In the genomic region with DNA sequence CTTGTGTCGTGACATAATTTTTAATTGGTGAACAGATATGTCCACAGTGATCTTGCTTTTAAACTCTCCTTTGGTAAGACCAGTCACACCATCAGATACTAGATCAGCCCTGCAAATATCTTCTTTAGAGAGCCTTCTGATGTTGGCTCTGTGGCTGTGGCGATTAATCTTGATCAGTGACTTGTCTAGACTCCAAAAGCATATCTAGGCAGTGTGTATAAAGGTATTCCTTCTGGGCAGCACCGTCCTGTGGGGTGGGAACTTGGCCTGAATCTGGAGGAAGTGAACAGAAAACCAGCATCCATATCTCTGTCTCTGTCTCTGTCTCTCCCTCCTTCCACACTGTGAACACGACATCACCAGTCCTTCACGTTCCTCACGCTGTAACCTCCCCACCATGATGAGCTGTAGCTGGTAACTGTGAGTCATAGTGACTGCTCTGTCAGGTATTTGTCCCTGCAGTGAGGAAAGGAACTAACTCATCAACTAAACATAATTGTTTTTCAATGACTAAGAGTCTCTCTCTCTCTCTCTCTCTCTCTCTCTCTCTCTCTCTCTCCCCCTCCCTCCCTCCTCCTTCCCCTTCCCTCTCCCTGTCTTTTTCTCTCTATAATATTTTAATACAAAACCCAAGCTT, we compare ENCODE assay signal across 18 mouse cellular contexts. TPM values are rescaled to one million over a fixed set of nuclear protein-coding genes. Genes with fewer than 3 reads are reported as not detected.
DNase-seq lines count a peak whose midpoint lies in the region.
"Had no signal": no experiment of that assay in that cellular context is flagged by ENCODE, and none has a peak within 500 bp of the region (broad histone marks: within the 10 kb centered on the region; RNA-seq: fewer than 3 reads in every experiment).

No protein-coding gene starts in this region.

- DNase-seq in adrenal gland, adult 2 months: peak; percentile 58
- DNase-seq in adrenal gland, postnatal 25 days: no peak
- peak; percentile 63 for DNase-seq in 3134 (ENCODE audit: extremely low read depth, insufficient read length, low spot score)
- peak; percentile 79 for DNase-seq in Muller cell, postnatal 12 days (ENCODE audit: inconsistent ontology term)
- DNase-seq in induced T-regulatory cell, adult 2 months (ENCODE audit: low read depth): peak; percentile 47
- no peak for DNase-seq in cerebellum, adult 11-12 months
- DNase-seq in spleen, postnatal 4 days (ENCODE audit: low spot score in 2 of 2): no peak
- DNase-seq: B cell, adult 2 months; cerebellum, adult 18-20 months; cerebellum, postnatal 14 days; gastrocnemius, postnatal 36 days; kidney, adult 11 months; kidney, postnatal 36 days; liver, postnatal 0 days; right cerebral cortex, postnatal 14 days; spleen, adult 18-20 months; thymus, adult 18-20 months; thymus, postnatal 4 days had no signal

RNA-seq across cellular contexts. Expression of gene Ripor2, which starts 45.3 kb away (rescaled TPM):
- total RNA-seq in adrenal gland, adult 2 months (2021): 1 to 10 TPM; 4.6 to 5.7 TPM
- polyA plus RNA-seq in adrenal gland, adult 2 months (2012; rRNA removed): 0.92 and 2.3 TPM in 2 replicates
- 1.9 and 2.5 TPM in 2 replicates for total RNA-seq in adrenal gland, postnatal 25 days (2021)

Comparison
In these comparisons a context has a peak if more than half of its experiments do, and no peak if none do; other contexts are left out.
1. DNase-seq: peak in adrenal gland, adult 2 months (single experiment), 3134 (single experiment), Muller cell, postnatal 12 days (single experiment) and induced T-regulatory cell, adult 2 months (single experiment); none in adrenal gland, postnatal 25 days (single experiment), cerebellum, adult 11-12 months (single experiment) and spleen, postnatal 4 days (0 of 2).